Mouse (Mus musculus) kidney, embryonic 15.5 days (tissue): ENCODE data around the gene Cdkn1a. TPM values are rescaled to one million over a fixed set of nuclear protein-coding genes. Genes with fewer than 3 reads are reported as not detected.
A peak's percentile ranks its signal among the peaks of the same experiment; 100 is the strongest.

ENCODE experiments used
- ATAC-seq: fragments of 200-750 bp; cut with Nextera tagmentation; replicated peaks from 2 replicates; pipeline ENCODE4 v1.8.0; 2017; ENCODE audit warnings: moderate TSS enrichment; ENCODE audit not compliant: low FRiP score
- H3K27ac ChIP-seq: fragments of 300-500 bp; sonication (generic); 2 replicates; pipeline ENCODE4 v1.5.1; 2015; ENCODE audit warnings: mild to moderate bottlenecking, inconsistent platforms
- H3K27me3 ChIP-seq: fragments of 300-500 bp; sonication (generic); 2 replicates; pipeline ENCODE4 v1.6.1; 2015; ENCODE audit warnings: inconsistent platforms
- H3K36me3 ChIP-seq: fragments of 300-500 bp; sonication (generic); 2 replicates; pipeline ENCODE4 v1.6.1; 2015; ENCODE audit warnings: inconsistent platforms
- H3K4me1 ChIP-seq: fragments of 300-500 bp; sonication (generic); 2 replicates; pipeline ENCODE4 v1.6.1; 2015; ENCODE audit warnings: inconsistent platforms
- H3K4me2 ChIP-seq: fragments of 300-500 bp; sonication (generic); 2 replicates; pipeline ENCODE4 v1.6.1; 2015; ENCODE audit warnings: moderate library complexity, mild to moderate bottlenecking, inconsistent platforms
- H3K4me3 ChIP-seq: fragments of 300-500 bp; sonication (generic); replicated peaks from 2 replicates; pipeline ENCODE4 v1.5.1; 2015; ENCODE audit warnings: mild to moderate bottlenecking, inconsistent platforms
- H3K9ac ChIP-seq: fragments of 300-500 bp; sonication (generic); 2 replicates; pipeline ENCODE4 v1.6.1; 2015; ENCODE audit warnings: mild to moderate bottlenecking, inconsistent platforms
- H3K9me3 ChIP-seq: fragments of 300-500 bp; sonication (generic); replicated peaks from 2 replicates; pipeline ENCODE4 v1.6.1; 2016; ENCODE audit warnings: inconsistent platforms
- WGBS: fragments of 180-500 bp; shearing (Covaris S2); methylation state at CpG from one replicate; pipeline ENCODE4 v1.1.7; 2015; ENCODE audit warnings: mixed read lengths; 5-methylcytosine and 5-hydroxymethylcytosine counted together
- polyA plus RNA-seq: library from polyadenylated mRNA; unstranded; fragments of >200 nt; fragmentation: Nextera tagmentation; extraction: Ambion mirVana; gene quantifications from 2 replicates; pipeline ENCODE4 v1.2.1, GENCODE M21; 2015

Gene Cdkn1a
- polyA plus RNA-seq, 1 experiment from 2014 or later, result 62.2 TPM

DNA sequence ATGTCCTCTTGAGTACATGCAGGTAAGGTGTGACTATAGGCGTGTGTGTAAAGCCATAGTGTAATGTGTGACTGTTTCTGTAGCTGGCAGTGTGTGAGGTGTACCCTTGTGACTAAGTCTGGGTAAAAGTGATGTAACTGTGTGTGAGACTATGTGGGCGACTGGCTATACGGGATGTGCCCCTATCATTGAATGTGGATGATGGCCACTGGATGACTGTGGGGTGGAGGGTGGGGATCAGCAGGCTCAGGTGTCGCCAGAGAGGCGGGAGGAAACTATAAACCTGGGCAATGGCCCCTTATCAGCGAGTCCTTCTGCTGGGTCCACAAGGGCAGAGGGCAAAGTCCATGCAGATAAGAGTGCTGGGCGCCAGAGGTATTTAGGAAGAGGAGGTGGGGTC, 40.9 kb upstream of the Cdkn1a start:
- Histone ChIP-seq H3K36me3 (peaks cover 33% of the 10 kb centered on the region), H3K9ac (no peak overlapping the region), H3K4me3 (no peak overlapping the region), H3K27ac (no peak overlapping the region), H3K4me1 (peaks cover 47% of the 10 kb centered on the region), H3K9me3 (no peaks in the 10 kb centered on the region), H3K4me2 (no peak overlapping the region), H3K27me3 (no peaks in the 10 kb centered on the region)
- ATAC-seq, result no peak
- WGBS, result 59% methylated on average over 7 of the region's 7 CpGs

DNA sequence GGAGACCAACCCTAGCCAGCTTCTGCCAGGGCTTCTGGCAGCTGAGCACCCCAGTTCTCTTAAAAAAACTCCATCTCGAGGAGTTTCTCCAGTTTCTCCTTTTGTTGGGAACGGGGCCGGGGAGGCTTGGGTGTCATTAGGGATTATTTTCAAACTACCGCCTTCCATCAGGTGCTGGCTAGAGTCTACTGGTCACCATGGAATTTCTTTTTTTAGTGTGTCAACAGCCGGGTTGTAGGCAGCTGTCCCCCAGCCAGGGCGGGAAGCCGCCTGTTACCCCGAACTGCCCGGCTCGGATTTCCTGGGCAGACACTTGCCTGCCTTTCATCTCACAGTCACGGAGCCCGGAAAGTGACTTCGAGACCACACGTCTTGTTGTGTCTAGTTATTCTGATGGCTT, 40.0 kb upstream of the Cdkn1a start:
- H3K4me3 ChIP-seq, result no peak overlapping the region
- no peak overlapping the region; the same call in 1 of the 2 replicates for H3K27ac ChIP-seq
- H3K4me1 ChIP-seq, result peaks cover 48% of the 10 kb centered on the region
- peaks cover 24% of the 10 kb centered on the region for H3K36me3 ChIP-seq
- no peaks in the 10 kb centered on the region for H3K27me3 ChIP-seq
- 12% methylated on average over 14 of the region's 14 CpGs for WGBS
- no peaks in the 10 kb centered on the region for H3K9me3 ChIP-seq
- no peak overlapping the region for H3K9ac ChIP-seq
- ATAC-seq, result no peak
- 0 out of 2 replicates have a peak overlapping the region, but pooled peaks have one; percentile 6 for H3K4me2 ChIP-seq

DNA sequence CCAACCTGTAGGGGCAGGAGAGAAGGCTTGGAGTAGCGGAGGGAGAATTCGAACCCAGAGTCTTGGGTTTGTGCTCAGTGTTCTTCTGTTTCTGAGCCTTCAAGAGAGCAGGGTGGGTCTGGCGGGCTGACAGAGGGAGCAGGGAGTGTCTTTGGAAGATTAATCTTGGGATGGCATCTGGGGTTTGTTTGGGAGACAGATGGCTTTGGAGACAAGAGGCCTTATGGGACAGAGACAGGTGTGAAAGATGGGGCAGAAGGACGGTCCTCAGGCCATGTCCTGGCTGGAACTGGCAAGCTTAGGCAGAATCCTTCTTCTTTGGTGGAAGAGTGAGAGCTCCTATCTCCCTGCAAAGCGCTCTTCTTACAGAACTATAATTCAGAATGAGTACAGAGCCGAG, 37.7 kb upstream of the Cdkn1a start:
- Histone ChIP-seq H3K9me3 (no peaks in the 10 kb centered on the region), H3K4me3 (no peak overlapping the region), H3K27me3 (no peaks in the 10 kb centered on the region), H3K27ac (no peak overlapping the region), H3K4me1 (peaks cover 66% of the 10 kb centered on the region), H3K9ac (no peak overlapping the region), H3K4me2 (no peak overlapping the region), H3K36me3 (peaks cover 2% of the 10 kb centered on the region)
- no peak for ATAC-seq
- WGBS, result 84% methylated on average over 6 of the region's 6 CpGs

DNA sequence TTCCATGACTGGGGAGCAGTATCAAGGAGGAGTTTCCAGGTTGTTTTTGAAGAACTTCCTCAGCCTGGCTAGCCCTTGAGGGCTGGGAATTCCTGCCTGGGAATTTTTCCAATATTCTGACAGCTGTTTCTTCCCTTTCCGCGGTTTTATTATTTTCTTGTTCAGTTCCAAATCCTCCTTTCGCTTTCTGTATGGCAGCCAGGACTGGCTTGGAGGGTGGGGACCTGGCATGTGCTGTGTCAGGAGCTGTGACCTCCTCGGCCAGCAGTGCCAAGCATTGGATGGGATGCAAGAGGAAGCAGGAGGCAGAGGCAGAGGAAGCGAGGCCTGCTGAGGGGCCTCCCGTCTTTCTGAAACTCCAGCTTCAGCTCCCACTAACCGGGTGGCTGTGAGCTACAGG, 36.9 kb upstream of the Cdkn1a start:
- no peak for ATAC-seq
- 40% methylated on average over 7 of the region's 7 CpGs for WGBS

DNA sequence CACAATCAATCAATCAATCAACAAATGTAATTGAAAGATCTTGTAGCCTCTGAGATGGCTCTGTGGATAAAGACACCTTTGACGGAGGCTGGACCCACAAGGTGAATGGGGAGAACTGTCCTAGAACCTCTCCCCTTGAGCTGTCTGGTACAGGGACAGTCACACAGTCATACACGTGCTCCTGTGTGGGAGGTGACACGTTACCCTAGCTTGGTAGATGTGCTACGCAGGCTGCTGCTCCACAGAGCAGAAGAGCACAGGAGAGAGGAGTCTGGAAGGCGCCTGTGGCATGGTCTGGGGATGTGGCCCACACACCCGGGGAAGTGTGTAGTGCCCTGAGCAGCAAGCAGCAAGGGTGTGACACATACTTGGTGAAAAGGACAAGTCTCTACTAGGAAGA, 36.3 kb upstream of the Cdkn1a start:
- 55% methylated on average over 6 of the region's 6 CpGs for WGBS
- H3K4me1 ChIP-seq, result peaks cover 72% of the 10 kb centered on the region
- no peak overlapping the region for H3K9ac ChIP-seq
- H3K4me3 ChIP-seq, result no peak overlapping the region
- no peaks in the 10 kb centered on the region for H3K27me3 ChIP-seq
- ATAC-seq, result 0 out of 2 replicates have a peak, but pooled peaks have one; percentile 27
- no peak overlapping the region for H3K27ac ChIP-seq
- no peaks in the 10 kb centered on the region for H3K36me3 ChIP-seq
- no peak overlapping the region for H3K4me2 ChIP-seq
- no peaks in the 10 kb centered on the region for H3K9me3 ChIP-seq

More for the DNA sequence above, 36.9 kb upstream of the Cdkn1a start:
- peak overlapping the region; percentile 62 for H3K27ac ChIP-seq
- H3K9ac ChIP-seq, result no peak overlapping the region
- H3K36me3 ChIP-seq, result no peaks in the 10 kb centered on the region
- H3K4me2 ChIP-seq, result 0 out of 2 replicates have a peak overlapping the region, but pooled peaks have one; percentile 7
- no peaks in the 10 kb centered on the region for H3K9me3 ChIP-seq
- peaks cover 73% of the 10 kb centered on the region for H3K4me1 ChIP-seq
- no peak overlapping the region for H3K4me3 ChIP-seq
- H3K27me3 ChIP-seq, result no peaks in the 10 kb centered on the region

DNA sequence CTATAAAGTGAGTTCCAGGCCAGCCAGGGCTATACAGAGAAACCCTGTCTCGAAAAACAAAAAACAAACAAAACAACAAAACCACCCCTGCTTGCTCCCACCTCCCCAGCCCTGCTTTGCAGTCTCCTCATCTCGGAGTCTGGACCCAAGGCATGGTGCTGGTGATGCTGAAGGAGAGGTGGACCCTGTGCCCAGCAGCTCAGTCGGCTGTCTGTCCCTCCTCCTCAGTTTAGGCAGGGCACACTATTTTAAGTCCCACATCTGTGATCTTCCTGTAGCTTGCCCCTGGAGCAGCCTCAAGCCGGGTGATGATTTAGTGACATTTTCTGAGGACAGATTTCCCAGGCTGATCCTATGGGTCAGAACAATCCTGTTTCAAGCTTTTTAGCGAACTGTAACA, 35.2 kb upstream of the Cdkn1a start:
- Histone ChIP-seq H3K9ac (no peak overlapping the region), H3K4me3 (no peak overlapping the region), H3K4me1 (peaks cover 60% of the 10 kb centered on the region), H3K9me3 (no peaks in the 10 kb centered on the region), H3K27ac (peak overlapping the region; percentile 69; the same call in 1 of the 2 replicates), H3K27me3 (no peaks in the 10 kb centered on the region), H3K36me3 (no peaks in the 10 kb centered on the region), H3K4me2 (no peak overlapping the region)
- WGBS, result 30% methylated on average over 5 of the region's 5 CpGs
- no peak for ATAC-seq

DNA sequence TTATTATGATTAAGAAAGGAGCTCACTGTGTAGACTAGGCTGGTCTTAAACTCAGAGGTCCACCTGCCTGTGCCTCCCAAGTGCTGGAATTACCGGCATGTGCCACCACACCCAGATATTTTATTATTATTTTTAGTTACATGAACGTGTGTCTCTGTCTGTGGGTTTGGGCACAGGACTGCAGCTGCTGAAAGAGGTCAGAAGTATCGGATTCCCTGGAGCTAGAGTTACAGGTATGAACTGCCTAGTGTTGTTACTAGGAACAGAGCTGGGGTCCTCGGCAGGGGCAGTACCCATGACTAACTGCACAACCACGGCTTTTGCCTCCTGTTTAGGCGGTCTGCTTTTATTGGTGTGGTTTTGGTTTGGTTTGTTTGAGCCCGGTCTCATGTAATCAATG, 34.6 kb upstream of the Cdkn1a start:
- Histone ChIP-seq H3K36me3 (no peaks in the 10 kb centered on the region), H3K27me3 (no peaks in the 10 kb centered on the region), H3K27ac (peak overlapping the region; percentile 69), H3K9ac (peak overlapping the region; percentile 5; the same call in 1 of the 2 replicates), H3K4me3 (no peak overlapping the region), H3K9me3 (no peaks in the 10 kb centered on the region), H3K4me2 (peak overlapping the region; percentile 38), H3K4me1 (peaks cover 54% of the 10 kb centered on the region)
- WGBS, result 8% methylated on average over 7 of the region's 7 CpGs
- peak; percentile 70 for ATAC-seq

DNA sequence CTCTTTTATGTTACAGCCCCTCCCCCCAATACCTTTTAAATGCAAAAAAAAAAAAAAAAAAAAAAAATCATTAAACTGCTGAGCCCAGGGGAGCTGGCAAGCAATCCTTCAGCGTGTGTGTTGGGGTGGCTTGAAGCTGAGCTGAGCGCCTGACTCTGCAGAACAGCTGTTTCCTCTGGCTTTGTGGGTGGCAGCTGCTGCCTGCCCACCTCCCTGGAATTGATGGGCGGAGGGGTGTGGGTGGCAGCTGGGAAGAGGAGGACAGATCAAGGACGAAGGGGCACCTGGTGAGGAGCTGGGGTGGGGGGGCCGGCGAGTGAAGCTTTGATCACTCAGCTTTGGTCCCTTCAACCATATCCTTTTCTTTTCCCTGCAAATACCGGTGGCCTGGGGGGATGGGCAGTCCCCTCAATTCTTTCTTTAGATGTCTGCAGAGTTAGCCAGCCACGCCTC, 34.1 kb upstream of the Cdkn1a start:
- Histone ChIP-seq H3K27ac (peak overlapping the region; percentile 69), H3K9ac (peak overlapping the region; percentile 5; the same call in 1 of the 2 replicates), H3K9me3 (no peaks in the 10 kb centered on the region), H3K36me3 (no peaks in the 10 kb centered on the region), H3K4me1 (peaks cover 54% of the 10 kb centered on the region), H3K4me3 (no peak overlapping the region), H3K27me3 (no peaks in the 10 kb centered on the region), H3K4me2 (peak overlapping the region; percentile 38)
- 6% methylated on average over 8 of the region's 8 CpGs for WGBS
- peak; percentile 59 for ATAC-seq

DNA sequence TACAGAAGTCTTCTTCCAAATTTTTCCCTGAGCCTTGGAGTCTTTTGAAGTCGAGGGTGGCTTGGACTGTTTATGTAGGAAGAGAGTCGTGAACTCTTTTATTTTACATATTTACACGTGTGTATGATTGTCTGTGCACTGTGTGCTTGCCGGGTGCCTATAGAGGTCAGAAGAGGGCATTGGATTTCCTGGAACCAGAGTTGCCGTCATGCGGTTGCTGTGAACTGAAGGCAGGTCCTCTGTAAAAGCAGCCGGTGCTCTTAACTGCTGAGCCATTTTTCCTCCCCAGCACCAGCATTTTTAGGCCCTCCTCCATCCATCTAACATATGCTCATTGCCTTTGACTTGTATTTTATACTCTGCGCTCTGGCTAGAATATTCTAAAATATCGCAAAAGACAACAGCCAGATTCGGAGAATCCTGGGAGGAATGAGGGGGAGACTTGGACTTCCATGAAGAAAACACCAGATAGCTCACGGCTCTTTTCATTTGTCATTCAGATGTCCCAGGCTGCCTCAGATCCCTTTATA, 33.4 kb upstream of the Cdkn1a start:
- peak overlapping the region; percentile 69 for H3K27ac ChIP-seq
- WGBS, result 69% methylated on average over 11 of the region's 11 CpGs

DNA sequence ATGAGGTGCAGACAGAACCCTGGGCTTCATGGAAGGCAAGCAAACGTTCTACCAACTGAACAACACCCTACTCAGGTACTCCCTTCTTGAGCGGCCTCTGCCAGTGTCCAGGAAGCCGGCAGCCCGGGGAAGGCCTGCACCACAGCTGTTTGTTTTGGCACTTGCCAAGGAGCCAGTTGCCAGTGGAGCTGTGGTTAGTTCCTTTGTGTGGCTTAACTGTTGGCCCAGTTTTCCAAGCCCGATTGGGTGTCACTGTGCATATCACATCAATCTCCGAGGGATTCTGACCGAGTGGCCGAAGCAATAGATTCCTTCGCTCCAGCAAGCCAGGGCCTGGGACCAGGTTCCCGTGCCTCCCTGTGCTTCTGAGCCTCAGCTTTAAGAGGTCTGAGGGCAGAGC, 32.8 kb upstream of the Cdkn1a start:
- Histone ChIP-seq H3K9ac (no peak overlapping the region), H3K4me1 (peaks cover 62% of the 10 kb centered on the region), H3K27ac (no peak overlapping the region), H3K4me2 (no peak overlapping the region), H3K36me3 (no peaks in the 10 kb centered on the region), H3K4me3 (no peak overlapping the region), H3K9me3 (no peaks in the 10 kb centered on the region), H3K27me3 (no peaks in the 10 kb centered on the region)
- ATAC-seq, result no peak
- 66% methylated on average over 10 of the region's 10 CpGs for WGBS

More for the DNA sequence above, 33.4 kb upstream of the Cdkn1a start:
- H3K4me1 ChIP-seq, result peaks cover 57% of the 10 kb centered on the region
- no peak overlapping the region; the same call in 1 of the 2 replicates for H3K9ac ChIP-seq
- H3K27me3 ChIP-seq, result no peaks in the 10 kb centered on the region
- H3K36me3 ChIP-seq, result no peaks in the 10 kb centered on the region
- ATAC-seq, result no peak
- no peak overlapping the region for H3K4me2 ChIP-seq
- H3K4me3 ChIP-seq, result no peak overlapping the region
- no peaks in the 10 kb centered on the region for H3K9me3 ChIP-seq

DNA sequence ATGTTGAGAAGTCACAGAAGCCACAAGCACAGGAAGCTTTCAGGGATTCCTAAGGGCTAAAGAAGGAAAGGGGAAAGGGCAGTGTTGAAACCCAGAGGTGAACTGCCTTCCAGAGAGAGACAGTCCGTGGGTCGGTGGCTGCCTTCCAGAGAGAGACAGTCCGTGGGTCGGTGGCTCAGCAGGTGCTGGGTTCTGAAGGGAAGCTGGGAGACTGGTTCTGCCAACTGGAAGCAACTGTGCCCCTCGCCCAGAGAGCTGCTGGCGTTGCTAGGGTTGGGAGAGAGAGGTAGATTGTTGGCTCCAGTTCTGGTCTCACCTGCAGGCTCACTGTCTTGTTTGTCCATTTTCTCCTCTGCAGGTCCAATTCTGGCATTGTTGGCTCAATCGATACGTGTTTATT, 32.3 kb upstream of the Cdkn1a start:
- H3K9ac ChIP-seq, result no peak overlapping the region
- WGBS, result 67% methylated on average over 8 of the region's 8 CpGs
- no peaks in the 10 kb centered on the region for H3K36me3 ChIP-seq
- no peaks in the 10 kb centered on the region for H3K9me3 ChIP-seq
- H3K4me1 ChIP-seq, result peaks cover 64% of the 10 kb centered on the region
- H3K27me3 ChIP-seq, result no peaks in the 10 kb centered on the region
- H3K27ac ChIP-seq, result no peak overlapping the region
- ATAC-seq, result no peak
- H3K4me3 ChIP-seq, result no peak overlapping the region
- no peak overlapping the region for H3K4me2 ChIP-seq

DNA sequence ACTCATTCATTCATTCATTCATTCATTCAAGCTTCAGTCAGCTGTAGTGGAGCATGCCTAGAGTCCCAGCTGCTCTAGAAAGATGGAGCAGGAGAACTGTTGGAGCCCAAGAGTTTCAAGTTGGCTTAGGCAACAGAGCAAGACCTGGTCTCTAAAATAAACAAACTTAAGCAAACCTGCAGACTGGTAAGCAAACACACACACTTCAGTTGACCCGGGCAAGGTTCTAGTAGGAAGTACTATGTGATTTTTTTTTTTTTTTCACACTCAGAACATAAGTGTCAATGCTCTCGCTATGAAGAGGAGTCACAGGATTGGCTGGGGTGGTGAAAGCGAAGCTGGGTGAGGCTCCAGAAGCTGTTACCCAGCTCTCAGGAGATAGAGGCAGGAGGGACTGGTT, 31.2 kb upstream of the Cdkn1a start:
- Histone ChIP-seq H3K4me1 (peaks cover 56% of the 10 kb centered on the region), H3K36me3 (no peaks in the 10 kb centered on the region), H3K27me3 (no peaks in the 10 kb centered on the region), H3K9ac (no peak overlapping the region), H3K27ac (no peak overlapping the region), H3K9me3 (no peaks in the 10 kb centered on the region), H3K4me2 (no peak overlapping the region), H3K4me3 (no peak overlapping the region)
- ATAC-seq, result no peak
- 80% methylated on average over 3 of the region's 3 CpGs for WGBS

DNA sequence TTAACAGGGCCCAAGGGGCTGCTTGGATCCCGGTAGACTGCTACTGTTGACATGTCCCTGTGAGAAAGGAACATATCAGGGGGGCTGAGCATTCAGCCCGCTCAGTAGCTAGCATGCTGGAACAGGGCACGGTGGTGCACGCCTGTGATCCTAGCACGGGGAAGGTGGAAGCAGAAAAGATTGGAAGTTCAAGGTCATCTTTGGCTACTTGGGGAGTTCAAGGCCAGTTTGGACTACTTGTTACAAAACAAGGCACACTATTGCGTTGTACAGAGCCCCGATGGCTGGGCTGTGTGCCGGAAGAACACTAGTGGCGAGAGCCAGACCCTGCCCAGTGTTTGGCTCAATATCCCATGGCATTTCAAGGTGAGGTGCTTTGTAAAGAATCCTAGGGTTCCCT, 29.8 kb upstream of the Cdkn1a start:
- Histone ChIP-seq H3K4me1 (peaks cover 50% of the 10 kb centered on the region), H3K4me3 (no peak overlapping the region), H3K27ac (no peak overlapping the region), H3K9me3 (no peaks in the 10 kb centered on the region), H3K36me3 (no peaks in the 10 kb centered on the region), H3K4me2 (no peak overlapping the region), H3K9ac (no peak overlapping the region), H3K27me3 (no peaks in the 10 kb centered on the region)
- WGBS, result 89% methylated on average over 9 of the region's 9 CpGs
- ATAC-seq, result no peak
